Mouse (Mus musculus) kidney, adult 18-20 months (tissue): ENCODE results near the gene Gm13043.
"Not testable (repeated sequence)": the region's sequence is repeated elsewhere in the genome, so short reads cannot be mapped to it uniquely, and the experiment has no call there.

ENCODE experiments used
- DNase-seq: peaks from one replicate; pipeline ENCODE4 v3.0.0; 2021

Gene Gm13043

DNA sequence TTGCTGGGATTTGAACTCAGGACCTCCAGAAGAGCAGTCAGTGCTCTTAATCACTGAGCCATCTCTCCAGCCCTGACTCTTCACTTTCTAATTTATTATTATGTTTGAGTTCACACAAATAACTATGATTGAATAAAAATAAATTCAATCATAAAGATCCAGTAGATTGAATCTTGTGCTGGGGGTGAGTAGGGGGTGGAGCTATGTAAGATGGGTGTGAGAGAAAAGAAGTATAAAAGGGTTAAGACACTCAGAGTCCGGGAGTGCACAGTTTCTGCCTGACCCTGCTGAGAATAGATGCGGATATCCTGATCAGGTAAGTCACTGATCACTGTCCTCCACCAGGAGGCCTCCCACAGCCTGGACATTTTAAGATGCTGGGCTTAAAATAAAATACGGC is at the start of gene Gm13043:
Gm13043 (plus strand) TSS at position 301 of the 400 bp plus-strand sequence.
- DNase-seq, result no peak

- not testable (repeated sequence) for DNase-seq
These were observed 24.5 kb downstream of the Gm13043 start, which contains the start of gene Gm13040 for GRCm38 (mm10) chr4:143535654-143536053. TSS of gene Gm13040 (plus strand) at chr4:143535954.

DNA sequence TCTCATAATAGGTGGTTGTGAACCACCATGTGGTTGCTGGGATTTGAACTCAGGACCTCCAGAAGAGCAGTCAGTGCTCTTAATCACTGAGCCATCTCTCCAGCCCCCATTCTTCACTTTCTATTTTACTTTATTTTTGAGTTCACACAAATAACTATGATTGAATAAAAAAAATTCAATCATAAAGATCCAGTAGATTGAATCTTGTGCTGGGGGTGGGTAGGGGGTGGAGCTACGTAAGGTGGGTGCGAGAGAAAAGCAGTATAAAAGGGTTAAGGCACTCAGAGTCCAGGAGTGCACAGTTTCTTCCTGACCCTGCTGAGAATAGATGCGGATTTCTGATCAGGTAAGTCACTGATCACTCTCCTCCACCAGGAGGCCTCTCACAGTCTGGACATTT is 40.3 kb downstream of the Gm13043 start, which contains the start of the genes BC080695 and Gm13057:
BC080695 (plus strand) TSS at position 301 of the 400 bp plus-strand sequence.
Gm13057 (plus strand) TSS at position 310 of the 400 bp plus-strand sequence.
- not testable (repeated sequence) for DNase-seq
